Mouse (Mus musculus): ENCODE measurements around the gene Lrr1.

Lrr1 gene

GRCm38 (mm10) chr12:69204052-69204833, 35.6 kb downstream of the Lrr1 start, which contains the start of gene Gm49384:
Gene Gm49384 (minus strand): TSS chr12:69204267.
- DNase-seq: no peak

GRCm38 (mm10) chr12:69207396-69207795, 38.8 kb downstream of the Lrr1 start:
- no peak for DNase-seq

- no peak for DNase-seq
Measured at GRCm38 (mm10) chr12:69207926-69208325, 39.3 kb downstream of the Lrr1 start.

- no peak for DNase-seq
Measured at GRCm38 (mm10) chr12:69208520-69208919, 39.9 kb downstream of the Lrr1 start.

GRCm38 (mm10) chr12:69210056-69210979, 41.7 kb downstream of the Lrr1 start:
- DNase-seq: no peak

GRCm38 (mm10) chr12:69211057-69211456, 42.4 kb downstream of the Lrr1 start:
- DNase-seq: peak in 1 of 2 experiments; percentile 6

GRCm38 (mm10) chr12:69213186-69213777, 44.7 kb downstream of the Lrr1 start:
- DNase-seq: no peak

- no peak for DNase-seq
Measured at GRCm38 (mm10) chr12:69214393-69214792, 45.8 kb downstream of the Lrr1 start.

GRCm38 (mm10) chr12:69215000-69215785, 46.6 kb downstream of the Lrr1 start:
- DNase-seq: no peak

- no peak for DNase-seq
Measured at GRCm38 (mm10) chr12:69216587-69216986, 48.0 kb downstream of the Lrr1 start.

GRCm38 (mm10) chr12:69220613-69221277, 52.1 kb downstream of the Lrr1 start:
- DNase-seq: no peak

- peak; percentile 82 to 88 for DNase-seq
Measured at GRCm38 (mm10) chr12:69227776-69228466, 59.3 kb downstream of the Lrr1 start, which contains the start of gene Pole2. Gene Pole2 (minus strand): TSS chr12:69228195.
